8 mouse cellular contexts compared by ENCODE assay signal in the genomic region with DNA sequence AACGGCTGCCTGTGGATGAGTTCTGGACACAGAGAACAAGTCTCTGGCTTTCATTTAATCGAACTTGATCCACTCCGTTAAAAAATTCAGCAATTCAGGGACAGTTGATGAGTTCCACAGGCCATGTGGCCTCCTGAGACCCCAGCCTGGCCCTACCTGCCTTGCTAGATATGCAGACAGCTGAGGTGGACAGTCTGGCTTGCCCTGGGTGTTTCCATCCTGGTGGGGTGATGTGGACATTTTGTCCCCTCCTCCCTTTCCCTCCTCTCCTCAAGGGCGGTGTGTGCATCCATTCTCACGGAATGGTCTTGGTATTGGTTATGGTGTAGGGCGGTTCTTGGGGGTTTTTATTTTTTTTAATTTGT.
DNase-seq lines count a peak whose midpoint lies in the region; ATAC-seq and TF ChIP-seq lines count a peak whose summit lies in the region.

No protein-coding gene starts in this region.

- no peaks in the 10 kb centered on the region for H3K36me3 ChIP-seq in forebrain, embryonic 10.5 days (replicated peaks)
- H3K36me3 ChIP-seq in forebrain, embryonic 11.5 days (ENCODE audit: control insufficient read depth, insufficient read depth, low read length): no peaks in the 10 kb centered on the region
- no peaks in the 10 kb centered on the region for H3K36me3 ChIP-seq in midbrain, embryonic 10.5 days
- H3K36me3 ChIP-seq in midbrain, embryonic 11.5 days (ENCODE audit: control insufficient read depth, insufficient read depth, low read length): no peaks in the 10 kb centered on the region
- H3K36me3 ChIP-seq in limb, embryonic 12.5 days: no peaks in the 10 kb centered on the region

- ATAC-seq in forebrain, embryonic 11.5 days (replicated peaks; ENCODE audit: low FRiP score): no peak
- ATAC-seq in midbrain, embryonic 11.5 days (ENCODE audit: low FRiP score): no peak
- ATAC-seq in limb, embryonic 12.5 days (ENCODE audit: insufficient number of reproducible peaks, insufficient read depth, low FRiP score, low TSS enrichment, low read depth): peak; percentile 32; the same call in 1 of the 2 replicates

- TF ChIP-seq POLR2A in olfactory bulb, adult 2 months (IDR thresholded peaks at IDR 0.05; ENCODE audit: insufficient read depth, low read depth, low read length): no peak

- no peak for DNase-seq in forebrain, embryonic 10.5 days (ENCODE audit: extremely low spot score, low spot score)
- no peak for DNase-seq in forebrain, embryonic 11.5 days (ENCODE audit: low spot score)
- DNase-seq in midbrain, embryonic 10.5 days (ENCODE audit: low spot score): no peak
- DNase-seq in midbrain, embryonic 11.5 days (ENCODE audit: low spot score, missing footprints): no peak
- no peak for DNase-seq in ovary, postnatal 10 days (ENCODE audit: low spot score)
- no peak for DNase-seq in layer of hippocampus, adult 9-10 months (ENCODE audit: low spot score)

- 80% methylated on average over 6 of the region's 6 CpGs for WGBS in forebrain, embryonic 10.5 days
- WGBS in forebrain, embryonic 11.5 days: 81% methylated on average over 6 of the region's 6 CpGs
- 86% methylated on average over 6 of the region's 6 CpGs for WGBS in midbrain, embryonic 10.5 days
- 84% methylated on average over 6 of the region's 6 CpGs for WGBS in midbrain, embryonic 11.5 days
- WGBS in limb, embryonic 12.5 days: 67% methylated on average over 6 of the region's 6 CpGs
- 69% methylated on average over 6 of the region's 6 CpGs for WGBS in olfactory bulb, adult 2 months

- no peak overlapping the region for H3K4me3 ChIP-seq in forebrain, embryonic 10.5 days
- no peak overlapping the region for H3K4me3 ChIP-seq in forebrain, embryonic 11.5 days (ENCODE audit: low read depth, low read length)
- H3K4me3 ChIP-seq in midbrain, embryonic 10.5 days: no peak overlapping the region
- no peak overlapping the region for H3K4me3 ChIP-seq in midbrain, embryonic 11.5 days (ENCODE audit: low read depth, low read length)
- H3K4me3 ChIP-seq in limb, embryonic 12.5 days (replicated peaks): no peak overlapping the region
- no peak overlapping the region for H3K4me3 ChIP-seq in olfactory bulb, adult 2 months (ENCODE audit: insufficient read depth, low read depth, low read length)

- peaks cover 26% of the 10 kb centered on the region for H3K4me1 ChIP-seq in forebrain, embryonic 10.5 days
- peaks cover 2% of the 10 kb centered on the region; the same call in 1 of the 2 replicates for H3K4me1 ChIP-seq in forebrain, embryonic 11.5 days (replicated peaks; ENCODE audit: control insufficient read depth, insufficient read depth, low read length)
- peaks cover 18% of the 10 kb centered on the region for H3K4me1 ChIP-seq in midbrain, embryonic 10.5 days
- peaks cover 7% of the 10 kb centered on the region for H3K4me1 ChIP-seq in midbrain, embryonic 11.5 days (ENCODE audit: control insufficient read depth, insufficient read depth, low read length)
- H3K4me1 ChIP-seq in limb, embryonic 12.5 days (replicated peaks): peaks cover 23% of the 10 kb centered on the region
- H3K4me1 ChIP-seq in olfactory bulb, adult 2 months (ENCODE audit: control insufficient read depth, insufficient read depth, low read length): peaks cover 22% of the 10 kb centered on the region

- no peak overlapping the region for H3K4me2 ChIP-seq in forebrain, embryonic 11.5 days (ENCODE audit: low read depth, low read length, severe bottlenecking)
- no peak overlapping the region for H3K4me2 ChIP-seq in midbrain, embryonic 11.5 days
- peak overlapping the region; percentile 43 for H3K4me2 ChIP-seq in limb, embryonic 12.5 days

- H3K27ac ChIP-seq in forebrain, embryonic 10.5 days: peak overlapping the region; percentile 74
- H3K27ac ChIP-seq in forebrain, embryonic 11.5 days (ENCODE audit: low read depth, low read length): no peak overlapping the region
- peak overlapping the region; percentile 75 for H3K27ac ChIP-seq in midbrain, embryonic 10.5 days (replicated peaks)
- no peak overlapping the region for H3K27ac ChIP-seq in midbrain, embryonic 11.5 days (ENCODE audit: low read depth, low read length)
- H3K27ac ChIP-seq in limb, embryonic 12.5 days: peak overlapping the region; percentile 90
- H3K27ac ChIP-seq in olfactory bulb, adult 2 months (ENCODE audit: insufficient read depth, low read depth, low read length): peak overlapping the region; percentile 90

- TF ChIP-seq CTCF in olfactory bulb, adult 2 months (IDR thresholded peaks at IDR 0.05; ENCODE audit: insufficient read depth, low read depth, low read length): no peak

- H3K27me3 ChIP-seq in forebrain, embryonic 10.5 days (ENCODE audit: poor library complexity, severe bottlenecking): no peaks in the 10 kb centered on the region
- H3K27me3 ChIP-seq in forebrain, embryonic 11.5 days (ENCODE audit: control insufficient read depth, insufficient read depth, low read length): no peaks in the 10 kb centered on the region
- H3K27me3 ChIP-seq in midbrain, embryonic 10.5 days (ENCODE audit: low read depth, poor library complexity, severe bottlenecking): no peaks in the 10 kb centered on the region
- H3K27me3 ChIP-seq in midbrain, embryonic 11.5 days (ENCODE audit: control insufficient read depth, insufficient read depth, low read length): no peaks in the 10 kb centered on the region
- no peaks in the 10 kb centered on the region for H3K27me3 ChIP-seq in limb, embryonic 12.5 days

- no peaks in the 10 kb centered on the region for H3K9me3 ChIP-seq in forebrain, embryonic 10.5 days
- no peaks in the 10 kb centered on the region for H3K9me3 ChIP-seq in forebrain, embryonic 11.5 days (ENCODE audit: control insufficient read depth, low read length)
- no peaks in the 10 kb centered on the region for H3K9me3 ChIP-seq in midbrain, embryonic 10.5 days (replicated peaks)
- H3K9me3 ChIP-seq in midbrain, embryonic 11.5 days (ENCODE audit: control insufficient read depth, low read length): no peaks in the 10 kb centered on the region
- H3K9me3 ChIP-seq in limb, embryonic 12.5 days: no peaks in the 10 kb centered on the region

- H3K9ac ChIP-seq in forebrain, embryonic 11.5 days (ENCODE audit: low read length): no peak overlapping the region
- H3K9ac ChIP-seq in midbrain, embryonic 11.5 days (ENCODE audit: low read length): no peak overlapping the region
- no peak overlapping the region for H3K9ac ChIP-seq in limb, embryonic 12.5 days (replicated peaks)

Comparison
In these comparisons a context has a peak if more than half of its experiments do, and no peak if none do; other contexts are left out.
1. H3K27ac ChIP-seq: peak in forebrain, embryonic 10.5 days (single experiment), midbrain, embryonic 10.5 days (single experiment), limb, embryonic 12.5 days (single experiment) and olfactory bulb, adult 2 months (single experiment); none in forebrain, embryonic 11.5 days (single experiment) and midbrain, embryonic 11.5 days (single experiment).